Mouse (Mus musculus): ENCODE results near the gene Cd3d.

DNA sequence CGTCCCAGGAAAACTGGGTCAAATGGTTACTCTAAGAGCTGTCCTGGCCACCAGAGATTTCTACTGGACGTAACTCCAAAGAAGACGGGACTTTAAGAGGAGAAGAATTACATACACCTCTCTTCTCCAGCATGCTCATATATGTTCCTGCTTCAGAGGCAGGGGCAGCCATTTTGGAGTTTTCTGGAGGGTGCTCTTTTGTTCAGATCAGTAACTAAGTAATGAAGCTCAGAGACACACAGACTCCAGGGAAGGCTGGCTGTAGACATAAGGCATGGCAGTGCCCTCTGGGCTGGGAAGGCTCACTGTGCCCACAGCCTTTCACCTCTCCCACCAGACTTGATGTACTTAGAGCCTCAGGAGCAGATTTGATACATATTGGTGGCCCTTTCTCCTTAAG is 945 bp downstream of the Cd3d start:
- TF ChIP-seq POLR2A (IDR thresholded peaks at IDR 0.05; ENCODE audit: low read depth, low read length) (no peak), CTCF (IDR thresholded peaks at IDR 0.05; ENCODE audit: extremely low read depth, insufficient read length, insufficient replicate concordance, low read depth, low read length) (no peak)

All from small intestine, adult 2 months (tissue).